Mouse (Mus musculus) heart, postnatal 25 days (tissue): ENCODE measurements around the gene Trmt2a. TPM values are rescaled to one million over a fixed set of nuclear protein-coding genes. Genes with fewer than 3 reads are reported as not detected.

Experiments used
- DNase-seq: peaks from one replicate; pipeline ENCODE4 v3.0.0; 2022; ENCODE audit warnings: low spot score
- intact Hi-C: fragments of 180-260 bp; cut with DNase I; formaldehyde crosslinking; loops from one replicate; pipeline ENCODE4 v1.15.1; 2025
- total RNA-seq, 2 experiments: library from RNA; stranded (reverse); gene quantifications; 2 replicates each; pipeline ENCODE4 v1.2.3; 2021

The Trmt2a gene
- total RNA-seq, 2 experiments from 2014 or later: 21.5 to 22.5 TPM

DNA sequence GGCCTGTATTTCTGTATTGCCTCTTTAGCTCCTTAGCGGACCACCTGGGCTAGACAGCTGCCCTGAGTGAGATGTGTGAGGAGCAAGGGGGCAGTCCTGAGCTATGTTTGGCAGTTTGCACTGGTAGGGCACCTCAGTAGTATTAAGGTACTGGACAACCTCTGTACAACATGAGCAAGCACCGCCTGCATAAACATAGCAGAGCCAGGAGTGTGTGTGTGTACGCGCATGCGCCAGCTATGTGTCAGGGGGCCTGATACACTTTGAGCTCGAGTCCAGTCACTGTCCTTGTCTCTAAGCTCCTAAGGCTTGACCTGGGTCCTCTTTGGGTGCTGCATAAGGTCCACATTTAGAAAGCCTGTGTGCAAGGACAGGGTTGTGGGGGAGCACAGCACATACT is 17.9 kb upstream of the Trmt2a start:
- intact Hi-C loops: loop anchor here (10.0 kb wide), 1 partner anchor 306 kb away; the partner anchor contains the start of gene Slc25a1
- no peak for DNase-seq

- no peak for DNase-seq
- intact Hi-C loops: loop anchor here (10.0 kb wide), 1 partner anchor 306 kb away; the partner anchor contains the start of gene Slc25a1
Measured at GRCm38 (mm10) chr16:18231047-18231446, 17.4 kb upstream of the Trmt2a start.

- no peak for DNase-seq
- intact Hi-C loops: loop anchor here (10.0 kb wide), 1 partner anchor 307 kb away; the partner anchor contains the start of gene Slc25a1
Measured at GRCm38 (mm10) chr16:18231451-18231850, 17.0 kb upstream of the Trmt2a start.

GRCm38 (mm10) chr16:18233451-18233850 is 15.0 kb upstream of the Trmt2a start:
- DNase-seq: no peak
- intact Hi-C loops: loop anchor here (10.0 kb wide), 1 partner anchor 309 kb away; the partner anchor contains the start of gene Slc25a1

- no peak for DNase-seq
- intact Hi-C loops: loop anchor here (10.0 kb wide), 1 partner anchor 309 kb away; the partner anchor contains the start of gene Slc25a1
Measured at GRCm38 (mm10) chr16:18233919-18234670, 14.4 kb upstream of the Trmt2a start.

GRCm38 (mm10) chr16:18234671-18235388 is 13.6 kb upstream of the Trmt2a start, which contains the start of gene Zdhhc8:
Gene Zdhhc8 (minus strand): TSS chr16:18235136.
- intact Hi-C loops: loop anchor here (10.0 kb wide), 1 partner anchor 310 kb away; the partner anchor contains the start of gene Slc25a1
- peak; percentile 73 for DNase-seq

DNA sequence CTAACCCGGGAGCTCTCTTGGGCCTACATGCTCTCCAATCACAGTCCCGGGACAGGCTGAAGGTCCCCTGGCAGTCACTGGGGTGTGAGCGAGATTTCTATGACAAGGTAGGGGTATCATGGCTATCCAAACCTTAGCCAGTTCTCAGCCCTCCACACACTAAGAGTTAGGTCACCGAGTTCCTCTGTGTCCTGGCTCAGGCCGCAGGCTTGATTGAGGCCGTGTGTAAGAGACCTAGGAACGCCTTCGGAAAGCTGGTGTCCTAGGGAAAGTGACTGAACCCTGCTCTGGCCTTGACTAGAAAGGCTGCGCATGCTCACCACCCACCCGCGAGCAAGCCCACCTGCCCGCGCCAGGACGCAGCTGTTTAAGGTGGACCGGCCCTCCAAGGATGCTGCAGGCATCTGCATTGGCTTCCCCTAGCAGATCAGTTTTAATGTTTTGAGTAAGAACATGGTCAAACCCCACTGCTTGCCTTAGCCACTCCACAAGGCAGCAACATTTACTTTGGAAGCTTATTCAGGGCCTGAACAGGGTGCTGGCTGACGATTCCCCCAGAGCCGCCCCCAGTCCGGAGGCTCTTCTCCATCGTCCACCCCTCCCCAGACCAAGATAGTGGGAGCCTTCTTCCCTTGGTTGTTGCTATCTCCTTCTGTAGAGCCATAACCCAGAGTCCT is 13.0 kb upstream of the Trmt2a start:
- intact Hi-C loops: loop anchor here (10.0 kb wide), 1 partner anchor 311 kb away; the partner anchor contains the start of gene Slc25a1
- peak; percentile 59 for DNase-seq

DNA sequence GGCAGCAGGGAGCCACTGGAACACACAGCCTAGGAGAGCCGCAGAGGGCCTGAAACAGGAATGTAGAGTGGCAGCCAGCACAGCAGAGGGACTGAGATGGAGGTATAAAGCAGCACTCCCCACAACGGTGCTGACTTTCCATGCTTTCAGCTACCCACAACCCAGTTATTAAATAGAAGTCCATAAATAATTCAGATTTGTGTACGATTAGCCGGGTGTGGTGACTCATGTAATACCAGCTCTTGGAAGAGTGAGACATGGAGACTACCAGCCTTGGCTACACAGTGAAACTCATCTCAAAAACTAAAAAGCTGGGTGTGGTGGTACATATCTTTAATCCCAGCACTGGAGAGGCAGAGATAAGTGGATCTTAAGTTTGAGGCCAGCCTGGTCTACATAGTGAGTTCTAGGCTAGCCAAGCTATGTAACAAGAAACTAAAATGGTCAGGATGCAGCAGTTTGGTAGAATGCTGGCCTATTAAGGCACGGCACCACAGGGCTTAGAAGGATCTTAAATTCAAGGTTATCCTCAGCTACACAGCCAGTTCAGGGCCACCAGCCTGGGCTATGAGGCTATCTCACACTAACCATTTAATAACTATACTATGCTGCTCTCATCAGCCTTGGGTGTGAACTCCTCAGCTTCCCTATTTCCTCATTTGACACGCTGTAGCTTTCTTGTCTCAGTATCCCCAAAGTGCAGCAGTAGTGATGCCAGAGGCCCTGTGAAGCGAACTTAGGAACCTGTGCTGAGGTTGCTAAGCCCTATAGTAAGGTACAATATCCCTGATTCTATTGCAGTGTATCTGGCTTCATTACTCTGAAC is 11.6 kb upstream of the Trmt2a start:
- DNase-seq: no peak
- intact Hi-C loops: loop anchor here (10.0 kb wide), 1 partner anchor 312 kb away; the partner anchor contains the start of gene Slc25a1

GRCm38 (mm10) chr16:18241581-18241980 is 6.9 kb upstream of the Trmt2a start:
- intact Hi-C loops: no loop called here

DNA sequence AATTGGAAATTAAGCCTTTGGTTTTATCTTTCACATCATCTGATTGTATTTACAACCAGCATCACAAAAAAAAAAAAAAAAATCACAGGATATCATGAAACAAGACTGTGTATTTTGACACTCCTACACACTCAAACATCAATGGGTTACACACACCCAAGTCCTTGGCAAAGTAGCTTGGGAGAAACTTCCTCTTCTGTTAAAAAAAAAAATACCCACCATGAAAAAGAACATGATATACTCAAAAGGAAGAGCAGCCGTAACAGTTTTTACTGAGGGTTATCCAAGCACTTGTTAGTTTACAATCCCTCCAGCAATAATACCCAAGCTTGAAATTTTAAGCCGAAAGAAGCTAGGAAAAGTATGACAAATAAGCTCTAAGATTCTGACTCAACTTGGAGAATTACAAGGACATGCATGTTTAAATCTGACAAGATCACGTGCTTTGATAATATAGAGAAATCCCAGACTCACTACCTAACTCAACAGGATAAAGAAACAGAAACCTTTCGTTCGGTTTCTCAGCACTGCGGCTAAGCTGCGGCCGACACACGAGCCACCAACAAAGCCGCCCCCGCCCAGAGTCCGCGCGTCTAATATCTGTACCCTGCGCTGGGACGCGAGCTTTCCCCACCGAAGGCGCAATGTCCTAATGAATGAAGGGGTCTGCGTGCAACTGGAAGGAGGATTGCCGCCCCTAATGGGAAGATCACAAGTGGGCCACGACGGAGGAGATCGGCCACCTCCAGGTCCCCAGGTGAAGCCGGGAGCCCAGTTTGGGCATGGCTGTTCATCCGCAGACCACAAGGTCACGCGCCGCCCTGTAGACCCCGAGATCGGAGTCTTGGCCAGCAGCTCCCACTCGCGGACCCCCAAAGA is 719 bp upstream of the Trmt2a start:
- intact Hi-C loops: no loop called here
- no peak for DNase-seq

More at GRCm38 (mm10) chr16:18241581-18241980, 6.9 kb upstream of the Trmt2a start:
- DNase-seq: no peak

GRCm38 (mm10) chr16:18249364-18249967 is 987 bp downstream of the Trmt2a start:
- no peak for DNase-seq
- intact Hi-C loops: no loop called here

DNA sequence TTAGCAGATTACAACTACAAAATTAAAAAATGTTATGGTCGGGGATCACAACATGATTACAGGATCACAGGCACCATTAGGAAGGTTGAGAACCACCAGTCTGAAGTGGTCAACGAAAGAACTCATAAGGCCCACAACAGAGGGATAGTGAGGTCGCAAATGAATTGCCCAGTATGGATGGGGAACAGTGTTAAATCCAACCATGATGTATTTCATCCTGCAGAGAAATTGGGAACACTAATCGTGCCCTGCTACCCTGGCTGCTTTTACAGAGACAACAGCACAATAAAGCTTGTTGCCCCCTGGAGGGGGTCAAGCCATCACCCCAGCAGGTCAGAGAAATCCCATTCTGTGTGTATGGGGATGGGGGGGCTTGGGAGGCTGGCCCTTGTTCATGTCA is 1.8 kb downstream of the Trmt2a start:
- intact Hi-C loops: loop anchor here (5.0 kb wide), 1 partner anchor 37 kb away; the partner anchor contains the start of gene Dgcr8
- no peak for DNase-seq

DNA sequence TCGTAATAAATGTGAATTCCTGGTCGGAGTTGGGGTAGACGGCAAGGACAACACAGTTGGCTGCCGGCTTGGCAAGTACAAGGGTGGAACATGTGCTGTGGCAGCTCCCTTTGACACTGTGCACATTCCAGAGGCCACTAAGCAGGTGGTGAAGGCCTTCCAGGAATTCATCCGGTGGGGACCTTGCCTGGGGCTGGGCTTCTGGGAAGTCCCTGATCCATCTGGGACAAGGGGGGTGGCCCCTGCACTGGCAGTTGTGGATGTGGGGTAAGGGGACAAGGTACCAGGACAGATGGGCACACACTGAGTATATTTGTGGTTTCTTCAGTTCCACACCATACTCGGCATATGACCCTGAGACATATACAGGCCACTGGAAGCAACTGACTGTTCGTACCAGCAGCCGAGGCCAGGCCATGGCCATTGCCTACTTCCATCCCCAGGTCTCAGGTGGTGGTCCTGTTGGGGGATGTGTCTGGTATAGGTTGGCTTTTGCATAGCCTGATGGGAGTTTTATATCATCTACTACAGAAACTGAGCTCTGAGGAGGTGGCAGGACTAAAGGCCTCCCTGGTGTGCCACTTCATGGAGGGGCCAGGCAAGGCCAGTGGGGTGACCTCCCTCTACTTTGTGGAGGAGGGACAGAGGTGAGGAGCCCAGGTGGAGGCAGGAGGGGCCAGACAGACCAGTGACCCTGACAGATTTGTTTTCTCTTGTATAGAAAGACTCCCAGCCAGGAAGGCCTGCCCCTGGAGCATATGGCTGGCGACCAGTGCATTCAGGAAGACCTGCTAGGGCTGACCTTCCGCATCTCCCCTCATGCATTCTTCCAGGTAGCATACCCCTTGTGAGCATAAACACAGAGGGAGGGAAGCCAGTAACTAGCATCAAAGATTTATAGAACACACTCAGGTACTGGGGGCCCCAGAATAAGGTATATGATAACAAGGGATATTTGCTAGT is 2.6 kb downstream of the Trmt2a start:
- no peak for DNase-seq
- intact Hi-C loops: loop anchor here (5.0 kb wide), 1 partner anchor 36 kb away; the partner anchor contains the start of gene Dgcr8

GRCm38 (mm10) chr16:18252736-18253135 is 4.3 kb downstream of the Trmt2a start:
- no peak for DNase-seq
- intact Hi-C loops: loop anchor here (5.0 kb wide), 1 partner anchor 35 kb away; the partner anchor contains the start of gene Dgcr8

DNA sequence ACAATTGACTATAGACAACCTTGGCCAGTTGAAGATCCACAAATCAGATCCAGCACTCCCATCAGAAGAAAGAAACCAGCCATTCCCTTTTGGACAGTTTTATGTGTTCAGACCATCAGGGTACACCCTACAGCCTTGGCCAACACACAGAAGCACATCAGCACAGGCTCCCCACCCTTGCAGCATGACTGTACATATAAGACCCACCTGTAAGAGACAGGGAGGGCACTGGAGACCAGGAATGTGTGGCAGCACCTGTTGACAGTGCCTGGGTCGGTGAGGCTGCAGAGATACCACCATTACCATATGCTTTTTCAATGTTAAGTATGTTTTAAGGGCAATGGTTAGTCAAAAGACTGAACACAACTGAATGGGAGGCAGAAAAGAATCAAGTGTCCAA is 5.4 kb downstream of the Trmt2a start:
- intact Hi-C loops: loop anchor here (5.0 kb wide), 1 partner anchor 33 kb away; the partner anchor contains the start of gene Dgcr8
- DNase-seq: no peak

- DNase-seq: no peak
- intact Hi-C loops: no loop called here
Measured at GRCm38 (mm10) chr16:18258221-18258620, 9.7 kb downstream of the Trmt2a start, which contains the start of gene Gm49776. Gene Gm49776 (minus strand): TSS chr16:18258321.
